In genomic region chr10:59977141-59977540, GRCm38 (mm10) we compare ENCODE assay signal across 19 mouse cellular contexts. TPM values are rescaled to one million over a fixed set of nuclear protein-coding genes. Genes with fewer than 3 reads are reported as not detected.
DNase-seq lines count a peak whose midpoint lies in the region.
"Had no signal": no experiment of that assay in that cellular context is flagged by ENCODE, and none has a peak within 500 bp of the region (broad histone marks: within the 10 kb centered on the region; RNA-seq: fewer than 3 reads in every experiment).

No protein-coding gene starts in this region.

- no peak overlapping the region for H3K4me3 ChIP-seq in heart, embryonic 10.5 days
- H3K4me3 ChIP-seq: embryonic facial prominence, embryonic 12.5 days; embryonic facial prominence, embryonic 15.5 days; hindbrain, embryonic 12.5 days; hindbrain, embryonic 15.5 days had no signal

- peaks cover 67% of the 10 kb centered on the region for H3K4me1 ChIP-seq in heart, embryonic 10.5 days

- H3K36me3 ChIP-seq in heart, embryonic 10.5 days, result no peaks in the 10 kb centered on the region
- H3K36me3 ChIP-seq: embryonic facial prominence, embryonic 12.5 days; embryonic facial prominence, embryonic 15.5 days; hindbrain, embryonic 12.5 days; hindbrain, embryonic 15.5 days had no signal

- WGBS in heart, embryonic 10.5 days, result 52% methylated on average over 2 of the region's 4 CpGs

- DNase-seq in heart, embryonic 10.5 days (ENCODE audit: low spot score), result no peak
- no peak for DNase-seq in heart, adult 11 months
- peak; percentile 76 for DNase-seq in ES-CJ7 (ENCODE audit: low read depth, low spot score)
- peak; percentile 46 for DNase-seq in ZHBTc4 (ENCODE audit: low read depth, low spot score)
- no peak for DNase-seq in lung, postnatal 10 days
- DNase-seq in neural tube, embryonic 10.5 days (ENCODE audit: extremely low spot score, low spot score), result no peak
- DNase-seq: adrenal gland, postnatal 10 days; adrenal gland, postnatal 36 days; cerebellum, adult 11 months; cerebellum, adult 2 months; cerebellum, adult 9-11 months; cerebellum, postnatal 25 days; forebrain, postnatal 0 days; gastrocnemius, postnatal 25 days had no signal

- H3K27me3 ChIP-seq in heart, embryonic 10.5 days (ENCODE audit: insufficient read depth, poor library complexity, severe bottlenecking), result peaks cover under 1% of the 10 kb centered on the region; the same call in 1 of the 2 replicates
- H3K27me3 ChIP-seq: embryonic facial prominence, embryonic 12.5 days; embryonic facial prominence, embryonic 15.5 days; hindbrain, embryonic 12.5 days; hindbrain, embryonic 15.5 days had no signal

- 0 out of 2 replicates have a peak overlapping the region, but pooled peaks have one; percentile 37 for H3K27ac ChIP-seq in heart, embryonic 10.5 days
- H3K27ac ChIP-seq: embryonic facial prominence, embryonic 12.5 days; hindbrain, embryonic 12.5 days; hindbrain, embryonic 15.5 days had no signal

- H3K9me3 ChIP-seq in heart, embryonic 10.5 days, result no peaks in the 10 kb centered on the region
- H3K9me3 ChIP-seq: embryonic facial prominence, embryonic 12.5 days; embryonic facial prominence, embryonic 15.5 days; G1E; hindbrain, embryonic 12.5 days; hindbrain, embryonic 15.5 days had no signal

RNA-seq across cellular contexts. Expression of gene Ascc1, which starts 25.5 kb away (rescaled TPM):
- 33.0 and 36.2 TPM in 2 replicates for polyA plus RNA-seq in heart, embryonic 10.5 days (2016; fragmentation: Nextera tagmentation; extraction: Ambion mirVana)

RNA-seq across cellular contexts. Expression of gene Ddit4, which starts 25.5 kb away (rescaled TPM):
- 17.6 and 32.8 TPM in 2 replicates for polyA plus RNA-seq in heart, embryonic 10.5 days (2016; fragmentation: Nextera tagmentation; extraction: Ambion mirVana)

RNA-seq across cellular contexts. Expression of gene Anapc16, which starts 25.8 kb away (rescaled TPM):
- 93.3 and 94.6 TPM in 2 replicates for polyA plus RNA-seq in heart, embryonic 10.5 days (2016; fragmentation: Nextera tagmentation; extraction: Ambion mirVana)

Comparison
In these comparisons a context has a peak if more than half of its experiments do, and no peak if none do; other contexts are left out.
1. DNase-seq: peak in ES-CJ7 (single experiment) and ZHBTc4 (single experiment); none in heart, embryonic 10.5 days (single experiment), heart, adult 11 months (single experiment), lung, postnatal 10 days (single experiment) and neural tube, embryonic 10.5 days (single experiment).